Mouse (Mus musculus) erythroblast, embryonic 14.5 days (primary cell): ENCODE results near the gene Nf2. TPM values are rescaled to one million over a fixed set of nuclear protein-coding genes. Genes with fewer than 3 reads are reported as not detected.

ENCODE experiments used
- H3K27me3 ChIP-seq: 2 replicates; pipeline ENCODE4 v1.6.1; 2012; ENCODE audit warnings: inconsistent platforms; ENCODE audit not compliant: control insufficient read depth
- H3K36me3 ChIP-seq: 2 replicates; pipeline ENCODE4 v1.6.1; 2012; ENCODE audit warnings: mild to moderate bottlenecking, inconsistent platforms; ENCODE audit not compliant: control insufficient read depth
- H3K4me1 ChIP-seq: 2 replicates; pipeline ENCODE4 v1.6.1; 2012; ENCODE audit warnings: inconsistent platforms; ENCODE audit not compliant: control insufficient read depth
- H3K4me3 ChIP-seq: replicated peaks from 2 replicates; pipeline ENCODE3; 2012; ENCODE audit warnings: moderate library complexity, mild to moderate bottlenecking, inconsistent platforms
- H3K9me3 ChIP-seq: 2 replicates; pipeline ENCODE4 v1.6.1; 2012; ENCODE audit warnings: low read length, inconsistent platforms, mixed read lengths; ENCODE audit not compliant: control insufficient read depth
- GATA1 ChIP-seq: IDR thresholded peaks from 2 replicates; pipeline ENCODE4 v1.6.1; 2012; ENCODE audit warnings: low read length, inconsistent platforms, mixed read lengths
- TAL1 ChIP-seq: IDR thresholded peaks from 3 replicates; pipeline ENCODE4 v1.6.1; 2012; ENCODE audit warnings: low read length, inconsistent platforms, mixed read lengths
- polyA plus RNA-seq: library from polyadenylated mRNA; stranded (reverse); fragments of >175 nt; gene quantifications from 2 replicates; pipeline ENCODE4 v1.2.3, GENCODE M21; 2012

Gene Nf2
- polyA plus RNA-seq, 1 experiment = 1.5 TPM

DNA sequence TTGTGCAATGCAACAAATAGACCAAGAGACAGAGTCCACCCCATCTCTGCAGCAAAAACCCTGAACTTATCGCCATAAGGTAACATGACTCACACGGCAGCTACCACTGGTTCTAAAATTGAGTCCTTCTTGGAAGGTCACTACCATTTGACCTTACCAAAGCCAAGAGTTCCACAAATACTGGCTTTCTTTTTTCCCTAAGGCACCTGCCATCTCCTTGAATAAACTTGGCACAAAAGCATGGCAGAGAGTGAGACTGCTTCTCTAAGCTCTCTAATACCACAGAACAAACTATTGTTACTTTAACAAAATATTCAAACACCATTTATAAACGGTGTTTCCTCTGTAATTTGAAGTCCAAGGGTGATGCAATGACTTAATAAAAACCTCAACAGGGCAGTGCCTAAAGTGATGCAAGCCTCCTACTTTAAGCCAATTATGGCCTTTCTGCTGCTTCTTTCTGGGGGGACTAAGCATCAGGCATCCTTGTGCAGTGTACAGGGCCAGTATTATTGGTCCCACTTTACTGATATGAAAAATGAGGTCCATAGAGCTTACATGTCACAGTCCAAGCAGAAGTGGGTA lies 8.3 kb downstream of the Nf2 start:
- Histone ChIP-seq H3K36me3 (no peaks in the 10 kb centered on the region), H3K27me3 (no peaks in the 10 kb centered on the region), H3K9me3 (no peaks in the 10 kb centered on the region), H3K4me1 (peaks cover 2% of the 10 kb centered on the region; the same call in 1 of the 2 replicates), H3K4me3 (no peak overlapping the region)
- no peak for TF ChIP-seq TAL1
- no peak for TF ChIP-seq GATA1

DNA sequence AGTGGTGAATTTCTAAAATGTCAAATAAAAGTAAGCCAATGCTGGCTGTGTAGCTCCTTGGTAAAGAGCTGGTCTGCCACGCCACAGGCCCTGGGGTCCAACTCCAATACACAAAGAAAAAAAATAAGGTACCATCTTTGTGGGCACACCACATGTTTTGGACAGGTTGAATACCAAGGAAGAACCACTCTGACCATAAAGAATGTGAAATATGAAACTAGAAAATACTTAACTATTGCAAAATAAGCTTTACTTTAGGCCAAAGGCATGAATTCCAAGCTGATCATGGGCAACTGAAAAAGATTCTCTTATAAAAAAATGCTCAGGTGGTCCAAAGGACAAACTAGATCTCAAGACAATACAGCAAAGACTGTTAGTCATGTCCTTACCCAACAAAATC lies 11.1 kb downstream of the Nf2 start:
- H3K4me3 ChIP-seq = no peak overlapping the region
- no peaks in the 10 kb centered on the region for H3K36me3 ChIP-seq
- H3K9me3 ChIP-seq = no peaks in the 10 kb centered on the region
- no peak for TF ChIP-seq GATA1
- TF ChIP-seq TAL1 = no peak
- H3K27me3 ChIP-seq = no peaks in the 10 kb centered on the region
- H3K4me1 ChIP-seq = peaks cover 2% of the 10 kb centered on the region

DNA sequence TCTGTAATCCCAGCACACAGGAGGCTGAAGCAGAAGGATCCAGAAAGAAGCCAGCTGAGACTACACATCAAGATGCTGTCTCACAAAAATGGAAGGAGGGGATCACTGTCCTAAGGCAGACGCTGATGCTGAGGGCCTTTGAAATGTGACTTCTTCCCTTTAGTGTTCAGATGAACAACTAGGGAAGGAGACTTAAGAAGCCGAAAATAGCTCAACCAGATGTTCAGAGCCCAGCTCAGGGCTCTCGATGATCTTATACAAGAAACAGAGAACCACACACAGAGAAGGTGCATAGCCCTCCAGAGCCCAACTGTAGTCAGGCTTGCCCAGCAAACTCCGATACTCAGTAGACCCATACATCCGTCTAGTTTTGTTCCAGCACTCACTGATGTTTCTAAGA lies 12.0 kb downstream of the Nf2 start:
- no peaks in the 10 kb centered on the region for H3K9me3 ChIP-seq
- H3K36me3 ChIP-seq = no peaks in the 10 kb centered on the region
- no peak overlapping the region for H3K4me3 ChIP-seq
- H3K27me3 ChIP-seq = no peaks in the 10 kb centered on the region
- H3K4me1 ChIP-seq = no peaks in the 10 kb centered on the region; the same call in 1 of the 2 replicates
- TF ChIP-seq TAL1 = no peak
- no peak for TF ChIP-seq GATA1

DNA sequence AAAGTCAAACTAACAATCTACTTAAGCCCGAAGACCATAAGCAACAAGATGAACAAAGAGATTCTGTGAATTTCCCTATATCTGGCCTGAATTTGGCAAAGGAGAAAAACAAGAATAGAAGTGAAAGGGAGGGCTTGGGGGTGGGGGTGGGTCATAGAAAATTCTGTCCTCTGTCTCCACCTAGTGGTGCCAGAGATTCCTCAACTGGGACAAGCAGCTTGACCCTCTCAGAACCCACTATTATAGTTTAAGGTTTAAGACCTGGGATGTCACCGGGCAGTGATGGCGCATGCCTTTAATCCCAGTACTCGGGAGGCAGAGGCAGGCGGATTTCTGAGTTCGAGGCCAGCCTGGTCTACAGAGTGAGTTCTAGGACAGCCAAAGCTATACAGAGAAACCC lies 12.6 kb downstream of the Nf2 start:
- Histone ChIP-seq H3K9me3 (no peaks in the 10 kb centered on the region), H3K27me3 (no peaks in the 10 kb centered on the region), H3K36me3 (no peaks in the 10 kb centered on the region), H3K4me3 (no peak overlapping the region), H3K4me1 (no peaks in the 10 kb centered on the region; the same call in 1 of the 2 replicates)
- TF ChIP-seq GATA1 (no peak), TAL1 (no peak)

DNA sequence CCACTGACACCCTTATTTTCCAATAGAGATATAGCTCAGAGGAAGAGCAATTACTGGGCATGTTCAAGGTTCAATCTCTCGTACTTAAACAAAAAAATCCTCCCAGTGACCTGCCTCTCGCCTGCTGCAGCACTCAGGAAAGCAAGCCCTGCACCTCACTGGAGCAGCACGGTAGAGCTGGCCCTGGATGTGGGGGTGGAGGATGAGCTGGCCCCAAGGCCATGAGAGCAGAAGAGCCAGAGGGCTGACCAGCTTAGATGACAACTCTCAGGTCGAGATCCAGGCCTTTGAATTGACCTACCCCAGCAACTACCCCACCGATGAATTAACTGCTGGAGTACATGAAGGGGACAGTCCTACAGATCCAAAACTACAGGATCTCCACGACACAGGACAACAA lies 13.9 kb downstream of the Nf2 start:
- Histone ChIP-seq H3K4me3 (no peak overlapping the region), H3K4me1 (no peaks in the 10 kb centered on the region; the same call in 1 of the 2 replicates), H3K36me3 (no peaks in the 10 kb centered on the region), H3K9me3 (no peaks in the 10 kb centered on the region), H3K27me3 (no peaks in the 10 kb centered on the region)
- TF ChIP-seq GATA1 (no peak), TAL1 (no peak)

DNA sequence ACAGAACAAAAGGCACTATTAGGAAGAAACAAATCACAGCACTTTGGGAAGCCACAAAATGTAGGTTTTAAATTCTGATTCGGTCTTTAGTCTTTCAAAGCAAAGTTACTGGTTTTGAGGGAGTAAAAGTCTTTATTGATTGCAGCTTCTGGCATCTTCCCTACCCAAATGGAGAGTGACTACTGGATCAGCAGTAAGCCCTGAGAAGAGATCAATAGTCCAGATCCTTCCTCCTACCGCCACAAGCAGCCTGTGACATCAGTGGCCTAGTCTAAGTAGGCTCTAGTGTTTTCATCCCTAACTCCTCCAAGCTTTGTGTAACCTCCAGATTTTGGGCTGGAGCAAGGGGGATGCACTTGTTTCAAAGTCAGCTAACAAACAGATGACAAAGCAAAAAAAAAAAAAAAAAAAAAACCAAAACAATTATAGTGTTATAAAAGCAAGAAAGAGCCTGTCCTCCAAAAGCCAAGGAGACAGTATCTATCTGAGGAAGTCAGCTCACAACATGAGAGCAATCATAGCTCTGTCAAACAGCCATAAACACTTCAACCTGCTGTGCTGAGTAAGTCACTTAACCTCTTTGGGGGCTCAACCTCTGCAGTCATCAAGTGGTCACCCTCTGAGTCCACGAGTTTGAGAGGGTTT lies 15.9 kb downstream of the Nf2 start:
- H3K4me1 ChIP-seq = peaks cover 1% of the 10 kb centered on the region
- H3K9me3 ChIP-seq = no peaks in the 10 kb centered on the region
- TF ChIP-seq TAL1 = no peak
- no peak for TF ChIP-seq GATA1
- no peaks in the 10 kb centered on the region for H3K27me3 ChIP-seq
- H3K36me3 ChIP-seq = peaks cover 2% of the 10 kb centered on the region
- H3K4me3 ChIP-seq = no peak overlapping the region

DNA sequence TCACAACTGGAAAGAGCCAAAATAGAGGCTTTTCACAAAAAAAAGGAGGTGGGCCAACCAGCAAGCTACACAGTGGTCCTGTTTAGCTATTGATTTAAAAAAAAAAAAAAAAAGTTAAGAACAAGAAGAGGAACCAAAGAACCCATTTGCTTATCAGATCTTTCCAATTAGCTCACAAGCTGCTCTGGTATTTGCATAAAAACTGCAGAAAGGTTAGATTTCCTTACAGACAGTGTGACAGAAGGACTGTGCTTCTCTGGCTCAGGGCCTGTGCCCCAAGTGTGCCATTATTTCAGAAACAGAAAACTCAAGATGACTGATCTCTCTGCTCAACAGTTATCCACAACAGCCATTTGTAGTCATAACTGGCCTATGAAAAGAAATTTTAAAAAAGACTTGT lies 18.3 kb downstream of the Nf2 start:
- Histone ChIP-seq H3K27me3 (no peaks in the 10 kb centered on the region), H3K9me3 (no peaks in the 10 kb centered on the region), H3K4me1 (peaks cover 3% of the 10 kb centered on the region), H3K4me3 (no peak overlapping the region), H3K36me3 (peaks cover 2% of the 10 kb centered on the region)
- TF ChIP-seq TAL1 (no peak), GATA1 (no peak)

DNA sequence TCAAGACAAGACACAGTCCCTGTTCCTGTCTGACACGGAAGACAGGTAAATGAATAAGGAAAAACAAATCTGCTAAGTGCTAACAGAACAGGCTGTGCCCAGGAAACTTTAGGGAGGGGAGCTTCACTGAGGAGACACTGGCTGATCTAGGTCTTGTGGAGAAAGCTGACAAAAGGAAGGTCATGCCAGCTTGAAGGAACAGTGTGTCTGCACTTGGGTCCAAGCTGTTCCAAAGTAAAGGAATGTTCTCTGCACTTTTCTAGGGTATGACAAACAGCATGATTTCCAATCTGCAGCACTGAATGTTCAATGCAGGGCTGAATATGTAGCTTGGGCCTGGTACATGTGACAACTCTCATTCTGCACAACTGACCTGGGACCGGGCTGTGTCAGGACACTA lies 21.4 kb downstream of the Nf2 start:
- Histone ChIP-seq H3K27me3 (no peaks in the 10 kb centered on the region), H3K9me3 (no peaks in the 10 kb centered on the region), H3K4me1 (peaks cover 3% of the 10 kb centered on the region), H3K36me3 (peaks cover 2% of the 10 kb centered on the region), H3K4me3 (no peak overlapping the region)
- TF ChIP-seq TAL1 (no peak), GATA1 (no peak)

DNA sequence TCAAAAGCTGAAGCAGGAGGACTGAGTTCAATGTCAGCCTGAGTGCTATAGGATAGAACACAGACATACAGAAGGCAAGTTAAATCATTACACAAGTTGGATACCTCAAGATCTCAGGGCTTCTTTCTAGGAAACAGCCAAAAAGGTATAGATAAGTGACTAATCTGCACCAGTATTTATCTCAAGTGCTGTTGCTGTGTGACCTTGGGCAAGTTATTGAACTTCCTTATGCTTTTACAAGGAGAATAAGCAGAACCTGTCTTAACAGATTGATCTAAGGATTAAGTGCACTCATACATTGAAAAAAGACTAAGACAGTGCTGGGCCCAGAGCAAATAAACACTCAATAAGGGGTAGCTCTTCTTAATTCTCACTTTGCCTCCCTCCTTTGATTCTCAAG lies 22.0 kb downstream of the Nf2 start:
- TF ChIP-seq GATA1 = no peak
- TF ChIP-seq TAL1 = no peak
- Histone ChIP-seq H3K4me1 (peaks cover 3% of the 10 kb centered on the region), H3K9me3 (no peaks in the 10 kb centered on the region), H3K27me3 (no peaks in the 10 kb centered on the region), H3K4me3 (no peak overlapping the region), H3K36me3 (peaks cover 2% of the 10 kb centered on the region)

DNA sequence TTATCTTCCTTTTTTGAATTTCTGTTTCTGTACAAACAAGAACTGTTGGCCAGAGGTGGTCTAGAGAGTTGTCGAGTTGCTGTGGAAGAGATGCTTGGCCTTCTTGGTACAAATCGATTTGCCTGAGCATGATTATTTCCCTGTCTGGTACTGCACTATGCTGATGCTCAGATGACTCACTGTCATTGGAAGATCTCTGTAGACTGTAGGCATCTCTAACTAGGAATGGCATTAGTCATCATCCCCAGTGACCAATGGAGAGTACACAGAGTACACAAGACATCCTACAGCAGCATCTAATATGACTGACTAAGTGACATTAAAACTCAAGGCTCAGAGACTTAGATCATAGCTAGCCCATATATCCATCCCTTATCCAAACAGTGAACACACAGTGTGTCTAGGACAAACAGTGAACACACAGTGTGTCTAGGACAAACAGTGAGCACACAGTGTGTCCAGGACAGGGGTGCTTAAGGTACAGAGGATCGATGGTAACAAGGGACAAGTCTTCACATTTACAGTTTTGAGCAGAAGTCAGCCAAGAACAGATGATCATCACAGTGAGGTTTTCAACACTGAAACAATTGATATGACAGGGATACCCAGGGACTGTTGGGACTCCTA lies 23.1 kb downstream of the Nf2 start:
- H3K36me3 ChIP-seq = peaks cover 2% of the 10 kb centered on the region
- H3K4me3 ChIP-seq = no peak overlapping the region
- no peaks in the 10 kb centered on the region for H3K9me3 ChIP-seq
- TF ChIP-seq TAL1 (no peak), GATA1 (no peak)
- peaks cover 5% of the 10 kb centered on the region for H3K4me1 ChIP-seq
- H3K27me3 ChIP-seq = no peaks in the 10 kb centered on the region
